Mouse (Mus musculus) forebrain, postnatal 0 days (tissue): Measurements from ENCODE around the gene Tmem82. TPM values are rescaled to one million over a fixed set of nuclear protein-coding genes. Genes with fewer than 3 reads are reported as not detected.
A peak's percentile ranks its signal among the peaks of the same experiment; 100 is the strongest.

Source experiments
- ATAC-seq: fragments of 200-750 bp; cut with Nextera tagmentation; 2 replicates; pipeline ENCODE4 v1.8.0; 2017; ENCODE audit warnings: mild to moderate bottlenecking, moderate library complexity
- DNase-seq: peaks from one replicate; pipeline ENCODE4 v3.0.0-alpha.2; 2015
- H3K27ac ChIP-seq: fragments of 300-500 bp; sonication (generic); 2 replicates; pipeline ENCODE4 v1.5.1; 2014; ENCODE audit warnings: low read depth, mild to moderate bottlenecking, antibody characterized with exemption, low read length, moderate library complexity, mixed read lengths
- H3K27me3 ChIP-seq: fragments of 300-500 bp; sonication (generic); 2 replicates; pipeline ENCODE4 v1.6.1; 2014; ENCODE audit warnings: mild to moderate bottlenecking, low read length, mixed read lengths; ENCODE audit not compliant: insufficient read depth
- H3K36me3 ChIP-seq: fragments of 300-500 bp; sonication (generic); 2 replicates; pipeline ENCODE4 v1.6.1; 2014; ENCODE audit warnings: mild to moderate bottlenecking, moderate library complexity; ENCODE audit not compliant: insufficient read depth
- H3K4me1 ChIP-seq: fragments of 300-500 bp; sonication (generic); 2 replicates; pipeline ENCODE4 v1.6.1; 2014; ENCODE audit warnings: antibody characterized with exemption; ENCODE audit not compliant: insufficient read depth
- H3K4me2 ChIP-seq: fragments of 300-500 bp; sonication (generic); 2 replicates; pipeline ENCODE4 v1.6.1; 2014; ENCODE audit warnings: low read depth, mild to moderate bottlenecking, moderate library complexity
- H3K4me3 ChIP-seq: fragments of 300-500 bp; sonication (generic); 2 replicates; pipeline ENCODE4 v1.5.1; 2014; ENCODE audit warnings: low read depth, low read length, mixed read lengths
- H3K9ac ChIP-seq: fragments of 300-500 bp; sonication (generic); 2 replicates; pipeline ENCODE4 v1.6.1; 2014; ENCODE audit warnings: mild to moderate bottlenecking
- H3K9me3 ChIP-seq: fragments of 300-500 bp; sonication (generic); 2 replicates; pipeline ENCODE4 v1.6.1; 2016; ENCODE audit warnings: low read length
- CTCF ChIP-seq: sonication (generic); IDR thresholded peaks from 2 replicates; pipeline ENCODE4 v1.5.1; 2016; ENCODE audit warnings: antibody characterized with exemption, control low read depth, low read depth
- WGBS: fragments of 180-500 bp; shearing (Covaris S2); extraction: QIAGEN DNeasy Blood & Tissue Kit; methylation state at CpG from one replicate; pipeline ENCODE4 v1.1.7; 2014; 5-methylcytosine and 5-hydroxymethylcytosine counted together
- polyA plus RNA-seq: library from polyadenylated mRNA; unstranded; fragments of >200 nt; fragmentation: Nextera tagmentation; extraction: Ambion mirVana; gene quantifications from 2 replicates; pipeline ENCODE4 v1.2.1, GENCODE M21; 2015
- total RNA-seq: library from RNA; depleted of rRNA; stranded (reverse); fragments of >200 nt; gene quantifications from 2 replicates; pipeline ENCODE4 v1.2.3, GENCODE M21; 2014

Gene Tmem82
- total and polyA plus RNA-seq, 2 experiments from 2014 or later: 0.21 to 0.33 TPM

DNA sequence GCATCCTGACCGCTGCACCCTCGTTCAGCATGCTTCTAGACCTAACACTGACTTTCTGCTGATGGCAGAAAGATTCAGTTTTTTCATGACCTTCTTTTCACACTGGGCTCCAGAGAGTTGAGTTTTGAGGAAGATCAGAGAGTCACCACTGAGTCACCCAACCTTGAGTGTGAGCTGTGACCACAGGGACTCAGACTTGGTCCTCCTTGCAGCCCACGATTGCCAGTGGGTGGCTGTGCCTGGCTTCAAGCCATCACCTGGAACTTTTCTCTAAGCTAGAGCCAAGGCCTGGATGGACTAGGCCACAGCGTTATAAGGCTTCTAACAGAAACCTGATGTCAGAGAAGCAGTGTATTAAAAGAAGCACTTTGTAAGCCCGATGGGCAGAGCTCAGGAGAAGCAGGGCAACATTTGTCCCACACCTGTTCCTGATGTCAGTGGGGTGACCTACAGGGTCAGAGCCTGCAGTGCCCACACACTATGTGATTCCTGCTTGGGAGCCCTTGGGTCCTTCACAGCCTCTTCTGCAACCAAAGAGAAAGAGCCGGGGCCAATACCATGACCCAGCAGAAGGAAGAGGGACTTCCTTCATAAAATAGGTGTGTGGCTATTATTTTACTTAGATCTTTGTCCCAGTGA lies 40.5 kb upstream of the Tmem82 start:
- peaks cover 14% of the 10 kb centered on the region; the same call in 1 of the 2 replicates for H3K36me3 ChIP-seq
- 94% methylated on average over 6 of the region's 6 CpGs for WGBS
- no peak overlapping the region for H3K9ac ChIP-seq
- H3K27me3 ChIP-seq: no peaks in the 10 kb centered on the region
- H3K4me2 ChIP-seq: no peak overlapping the region
- no peak for ATAC-seq
- 0 out of 2 replicates have a peak, but pooled peaks cover 3% of the 10 kb centered on the region for H3K4me1 ChIP-seq
- H3K27ac ChIP-seq: no peak overlapping the region
- no peak overlapping the region for H3K4me3 ChIP-seq
- TF ChIP-seq CTCF: no peak
- no peaks in the 10 kb centered on the region for H3K9me3 ChIP-seq
- no peak for DNase-seq

DNA sequence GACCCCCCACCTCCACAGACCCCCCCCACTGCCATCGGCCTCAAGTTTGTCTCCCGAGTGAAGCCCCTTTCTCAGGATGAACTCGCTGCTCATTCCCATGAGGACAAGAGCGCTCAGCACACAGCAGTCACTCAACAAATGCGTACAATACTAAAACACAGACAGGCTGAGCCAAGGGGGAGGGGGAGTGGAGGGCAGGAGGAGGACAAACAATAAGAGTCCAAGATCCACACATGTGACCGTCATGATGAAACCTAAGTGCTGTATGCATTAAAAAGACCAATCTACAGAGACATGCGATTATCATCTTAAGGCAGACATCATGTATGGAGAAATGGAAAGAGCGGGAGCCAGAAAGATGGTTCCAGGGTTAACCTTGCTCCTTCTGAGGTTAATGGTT lies 38.5 kb upstream of the Tmem82 start:
- no peak for ATAC-seq
- no peak overlapping the region for H3K4me2 ChIP-seq

DNA sequence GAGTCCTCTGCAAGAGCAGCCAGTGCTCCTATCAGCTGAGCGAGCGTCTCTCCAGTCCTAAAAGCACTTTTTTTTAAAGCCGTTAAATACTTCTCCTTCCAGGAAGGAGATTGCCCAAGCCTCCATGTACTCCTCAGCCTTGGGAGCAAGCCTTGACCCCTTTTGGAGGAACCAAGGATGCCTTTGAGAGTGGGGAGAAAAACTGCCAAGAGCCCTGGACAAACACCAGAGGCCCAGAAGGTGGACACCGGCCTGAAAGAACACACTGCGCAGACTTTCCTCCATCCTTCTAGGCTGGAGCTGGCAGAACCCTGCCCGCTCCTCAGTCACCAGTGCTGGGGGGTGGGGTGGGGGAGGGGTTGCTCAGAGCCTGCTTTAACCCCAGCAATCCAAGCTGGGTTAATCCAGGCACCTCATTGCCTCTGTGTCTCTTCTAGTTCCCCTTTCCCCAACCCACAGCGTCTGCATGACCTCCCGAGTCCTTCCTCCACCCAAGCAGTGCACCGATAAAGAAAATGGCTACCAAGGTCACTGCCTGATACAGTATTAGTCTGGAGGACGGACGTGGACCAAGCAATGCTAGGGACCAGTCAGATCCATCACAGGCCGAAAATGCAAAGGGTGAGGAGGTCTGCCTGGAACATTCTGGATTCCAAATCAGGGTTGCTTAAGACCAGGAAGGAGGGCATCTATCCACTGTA lies 37.6 kb upstream of the Tmem82 start:
- Histone ChIP-seq H3K4me2 (no peak overlapping the region), H3K4me1 (no peaks in the 10 kb centered on the region), H3K4me3 (no peak overlapping the region), H3K9me3 (no peaks in the 10 kb centered on the region), H3K9ac (no peak overlapping the region), H3K27me3 (no peaks in the 10 kb centered on the region), H3K27ac (no peak overlapping the region), H3K36me3 (peaks cover 30% of the 10 kb centered on the region)
- no peak for DNase-seq
- ATAC-seq: no peak
- no peak for TF ChIP-seq CTCF
- WGBS: 86% methylated on average over 12 of the region's 12 CpGs

More for the DNA sequence above, 38.5 kb upstream of the Tmem82 start:
- no peaks in the 10 kb centered on the region for H3K9me3 ChIP-seq
- TF ChIP-seq CTCF: no peak
- H3K4me3 ChIP-seq: no peak overlapping the region
- no peak for DNase-seq
- H3K4me1 ChIP-seq: no peaks in the 10 kb centered on the region
- H3K27me3 ChIP-seq: no peaks in the 10 kb centered on the region
- no peak overlapping the region for H3K27ac ChIP-seq
- peaks cover 24% of the 10 kb centered on the region; the same call in 1 of the 2 replicates for H3K36me3 ChIP-seq
- H3K9ac ChIP-seq: no peak overlapping the region
- 79% methylated on average over 8 of the region's 8 CpGs for WGBS

DNA sequence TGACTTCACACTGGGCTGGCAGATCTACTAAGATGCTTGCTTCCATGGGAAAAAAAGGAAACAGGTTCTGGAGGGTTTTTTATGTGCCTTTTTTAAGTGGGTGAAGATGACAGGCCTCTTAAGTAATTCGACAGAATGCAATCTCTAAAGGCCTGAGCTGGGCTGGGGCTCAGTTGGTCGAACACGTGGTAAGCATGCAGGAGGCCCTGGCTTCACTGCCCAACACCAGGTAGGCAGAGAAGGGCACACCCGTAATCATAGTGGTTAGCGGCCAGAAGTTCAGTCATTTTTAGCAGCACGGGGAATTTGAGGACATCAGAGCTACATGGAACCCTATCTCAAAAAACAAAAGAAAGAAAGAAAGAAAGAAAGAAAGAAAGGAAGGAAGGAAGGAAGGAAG lies 36.1 kb upstream of the Tmem82 start:
- Histone ChIP-seq H3K9ac (no peak overlapping the region), H3K4me1 (no peaks in the 10 kb centered on the region), H3K4me3 (no peak overlapping the region), H3K27me3 (no peaks in the 10 kb centered on the region), H3K9me3 (no peaks in the 10 kb centered on the region), H3K36me3 (peaks cover 18% of the 10 kb centered on the region), H3K27ac (0 out of 2 replicates have a peak overlapping the region, but pooled peaks have one; percentile 0), H3K4me2 (no peak overlapping the region)
- DNase-seq: no peak
- no peak for ATAC-seq
- 93% methylated on average over 6 of the region's 6 CpGs for WGBS
- TF ChIP-seq CTCF: no peak

DNA sequence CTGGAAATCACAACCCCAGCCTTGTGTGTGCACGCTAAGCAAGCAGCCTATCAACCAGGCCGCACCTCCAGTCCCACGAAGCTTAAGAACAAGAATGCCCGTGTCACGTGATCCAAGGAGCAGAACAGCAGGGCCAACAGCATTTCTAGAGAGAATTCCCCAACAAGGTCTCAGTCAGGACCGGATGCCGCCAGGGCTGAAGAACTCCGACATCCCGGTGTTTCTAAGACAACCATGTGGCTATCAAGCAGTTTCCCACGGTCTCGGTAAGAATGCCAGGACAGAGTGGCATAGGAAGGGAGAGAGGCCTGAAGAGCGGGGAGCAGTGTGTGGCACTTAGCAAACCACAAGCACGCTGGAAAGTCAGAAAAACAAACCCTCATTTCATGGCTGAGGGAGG lies 35.4 kb upstream of the Tmem82 start:
- H3K27ac ChIP-seq: no peak overlapping the region
- ATAC-seq: peak; percentile 43
- TF ChIP-seq CTCF: no peak
- DNase-seq: peak; percentile 13
- no peaks in the 10 kb centered on the region for H3K27me3 ChIP-seq
- H3K4me2 ChIP-seq: no peak overlapping the region
- whole genome bisulfite sequencing: 91% methylated on average over 13 of the region's 13 CpGs
- H3K36me3 ChIP-seq: peaks cover 18% of the 10 kb centered on the region
- H3K4me1 ChIP-seq: no peaks in the 10 kb centered on the region
- H3K9ac ChIP-seq: no peak overlapping the region
- no peaks in the 10 kb centered on the region for H3K9me3 ChIP-seq
- no peak overlapping the region for H3K4me3 ChIP-seq

DNA sequence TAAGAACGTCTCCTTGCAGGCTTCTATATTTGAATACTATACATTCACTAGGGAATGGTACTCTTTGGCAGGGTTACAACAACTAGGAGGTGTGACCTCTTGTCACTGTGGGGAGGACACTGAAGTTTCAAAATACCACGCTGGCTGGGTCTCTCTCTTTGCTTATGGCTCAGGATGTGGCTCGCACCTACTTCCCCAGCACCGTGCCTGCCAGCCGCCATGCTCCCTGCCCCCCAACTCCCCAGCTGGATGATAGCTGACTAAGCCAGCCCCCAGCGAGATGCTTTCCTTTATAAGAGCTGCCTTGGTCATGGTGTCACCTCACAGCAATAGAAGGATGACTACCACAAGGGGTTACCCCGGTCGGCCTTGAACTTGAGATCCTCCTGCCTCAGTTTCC lies 34.6 kb upstream of the Tmem82 start:
- no peak for TF ChIP-seq CTCF

DNA sequence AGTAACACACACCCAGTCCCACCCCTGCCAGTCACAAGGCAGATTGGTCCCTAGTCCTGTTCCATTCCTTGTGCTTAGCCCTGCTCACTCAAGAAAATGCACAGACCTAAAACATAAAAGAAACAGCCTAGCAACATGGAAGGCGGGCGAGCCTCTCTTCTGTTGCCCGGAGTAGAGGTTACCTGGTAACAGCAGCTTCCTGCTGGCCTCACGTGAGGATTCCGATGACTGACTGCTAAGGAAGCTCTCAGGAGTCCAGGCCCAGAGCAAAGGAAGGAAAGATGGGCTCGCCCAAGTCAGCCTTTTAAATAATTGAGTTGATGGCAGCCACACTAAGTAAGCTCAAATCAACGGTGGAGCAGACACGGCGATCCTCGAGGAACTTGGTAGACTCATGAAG lies 33.5 kb upstream of the Tmem82 start:
- H3K4me3 ChIP-seq: no peak overlapping the region
- no peak overlapping the region for H3K9ac ChIP-seq
- no peaks in the 10 kb centered on the region for H3K4me1 ChIP-seq
- TF ChIP-seq CTCF: no peak
- no peak for ATAC-seq
- H3K36me3 ChIP-seq: peaks cover 18% of the 10 kb centered on the region
- 88% methylated on average over 10 of the region's 10 CpGs for WGBS
- no peaks in the 10 kb centered on the region for H3K27me3 ChIP-seq
- no peak overlapping the region for H3K27ac ChIP-seq
- no peak for DNase-seq
- no peak overlapping the region for H3K4me2 ChIP-seq
- H3K9me3 ChIP-seq: no peaks in the 10 kb centered on the region

More for the DNA sequence above, 34.6 kb upstream of the Tmem82 start:
- Histone ChIP-seq H3K9me3 (no peaks in the 10 kb centered on the region), H3K27me3 (no peaks in the 10 kb centered on the region), H3K9ac (no peak overlapping the region), H3K36me3 (peaks cover 18% of the 10 kb centered on the region), H3K4me3 (no peak overlapping the region), H3K4me2 (no peak overlapping the region), H3K27ac (no peak overlapping the region), H3K4me1 (no peaks in the 10 kb centered on the region)
- WGBS: 87% methylated on average over 8 of the region's 8 CpGs
- DNase-seq: no peak
- ATAC-seq: no peak
